Mouse (Mus musculus) hematopoietic stem cell, adult 5-6 weeks (primary cell): ENCODE measurements at regions not wholly inside any gene's neighbourhood (a gene's known extent, or its start where the extent isn't known, plus 50 kb on each side); places are given as distances from the start of the nearest gene placed in this dataset.

Source experiments
- ATAC-seq, 2 experiments: fragments of 125-278 bp in 1 of 2; replicated peaks in 1 of 2; 2 replicates each; pipeline ENCODE4 v1.8.0; 2016 to 2017; ENCODE audit warnings: inconsistent platforms in 2 of 2, mild to moderate bottlenecking in 2 of 2, moderate number of reproducible peaks in 2 of 2, low read depth in 1 of 2, moderate TSS enrichment in 1 of 2; ENCODE audit not compliant: low FRiP score in 2 of 2, poor library complexity in 2 of 2, severe bottlenecking in 2 of 2, insufficient read depth in 1 of 2, low TSS enrichment in 1 of 2

GRCm38 (mm10) chr1:6928658-6929057 is 2121.0 kb downstream of the Gm37988 start:
- ATAC-seq, result no peak

GRCm38 (mm10) chr1:6931876-6932275 is 2124.2 kb downstream of the Gm37988 start:
- no peak for ATAC-seq

DNA sequence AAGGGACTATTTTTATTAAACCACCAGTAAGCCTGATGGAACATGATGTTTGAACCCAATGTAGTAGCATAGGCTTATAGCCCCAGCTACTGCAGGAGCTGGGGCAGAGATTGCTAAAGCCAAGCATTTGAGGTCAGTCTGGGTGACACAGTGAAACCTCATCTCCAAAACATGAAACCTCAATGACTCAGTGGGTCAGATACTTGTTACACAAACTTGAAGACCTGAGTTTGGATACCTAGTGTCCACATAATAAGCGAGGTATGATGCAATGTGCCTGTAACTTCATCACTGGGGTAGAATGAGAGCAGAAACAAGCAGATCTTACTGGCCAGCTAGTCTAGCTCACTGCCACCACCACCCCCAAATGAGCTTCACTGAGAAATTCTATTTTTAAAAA is 2162.1 kb downstream of the Gm37988 start:
- peak in 1 of 2 experiments; percentile 12; a peak in 1 of 4 replicates for ATAC-seq

- no peak for ATAC-seq
Observed at GRCm38 (mm10) chr1:6973749-6974327, 2166.1 kb downstream of the Gm37988 start.

DNA sequence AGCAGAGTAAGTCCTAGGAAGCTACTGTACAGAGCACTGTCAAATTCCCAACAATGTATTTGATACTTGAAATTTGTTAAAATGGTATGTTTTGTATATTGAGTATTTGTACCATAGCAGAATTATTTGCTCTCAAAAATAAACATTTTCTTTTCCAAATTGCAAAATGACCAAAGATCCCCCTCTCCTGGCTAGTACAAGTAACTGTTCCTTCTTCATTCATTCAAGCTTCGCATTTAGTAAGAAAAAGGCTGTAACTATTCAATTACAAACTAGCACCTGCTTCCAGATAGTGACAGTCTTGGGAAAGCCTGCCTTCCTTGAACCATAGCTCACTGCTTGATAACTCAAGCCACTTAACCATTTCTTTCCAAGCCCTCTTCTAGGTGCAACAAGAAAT is 2171.9 kb downstream of the Gm37988 start:
- no peak for ATAC-seq

DNA sequence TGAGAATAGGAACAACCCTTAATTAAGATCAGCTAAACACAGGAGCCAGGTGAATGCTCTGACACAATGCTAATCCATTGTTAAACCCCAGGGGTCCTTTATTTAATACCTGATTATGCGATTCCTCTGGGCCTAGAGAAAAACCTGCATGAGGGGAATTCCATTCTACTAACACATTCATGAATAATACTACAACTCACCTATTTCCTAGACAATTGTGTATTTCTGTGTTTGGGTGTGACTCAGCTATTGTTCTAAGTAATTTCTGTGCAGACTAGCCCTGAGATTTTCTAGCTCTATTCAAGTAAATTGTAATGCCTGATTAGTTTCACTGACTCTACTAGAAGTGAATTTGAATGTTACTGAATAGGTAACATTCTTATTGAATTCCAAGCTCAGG is 2176.5 kb downstream of the Gm37988 start:
- no peak for ATAC-seq

DNA sequence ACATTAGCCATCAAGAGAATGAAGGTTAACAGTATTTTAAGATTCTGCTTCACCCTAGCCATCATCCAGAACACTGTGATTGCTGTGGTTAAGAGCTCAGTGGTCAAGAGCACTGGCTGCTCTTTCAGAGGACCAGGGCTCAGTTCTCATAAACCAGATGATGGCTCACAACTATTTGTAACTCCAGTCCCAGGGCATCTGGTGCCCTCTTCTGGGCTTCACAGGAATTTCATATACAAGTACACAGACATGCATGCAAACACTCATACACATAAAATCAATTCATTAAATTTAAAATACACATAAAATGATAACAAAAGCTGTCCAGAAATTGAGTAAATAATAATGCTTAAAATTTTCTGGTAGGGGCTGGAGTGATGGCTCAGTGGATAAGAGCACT is 2189.9 kb downstream of the Gm37988 start:
- ATAC-seq, result no peak

DNA sequence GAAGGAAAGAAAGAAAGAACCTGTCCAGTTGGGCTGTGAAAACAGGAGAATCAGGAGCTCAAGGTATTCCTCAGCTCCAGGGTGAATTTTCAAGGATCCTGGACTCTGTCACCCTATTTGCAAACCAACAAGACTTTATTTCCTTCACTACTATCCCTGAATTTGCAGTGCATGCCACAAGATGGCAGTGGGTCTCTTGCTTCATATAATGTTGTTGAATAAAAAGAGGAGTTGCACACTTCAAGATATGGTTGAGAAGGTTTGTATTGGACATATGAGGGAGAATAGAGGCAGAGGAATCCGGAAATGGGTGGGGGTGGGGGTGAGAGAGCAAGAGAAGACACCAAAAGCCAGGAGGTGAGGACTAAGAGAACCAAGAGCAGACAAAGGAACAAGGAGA is 2202.5 kb downstream of the Gm37988 start:
- ATAC-seq, result peak in 1 of 2 experiments; percentile 37; a peak in 1 of 4 replicates
